Mouse (Mus musculus): ENCODE measurements around the gene Acpp. TPM values are rescaled to one million over a fixed set of nuclear protein-coding genes. Genes with fewer than 3 reads are reported as not detected.
"Not testable (repeated sequence)": the region's sequence is repeated elsewhere in the genome, so short reads cannot be mapped to it uniquely, and the experiment has no call there.

Acpp gene
- total RNA-seq (2021), result under 1 TPM; 0.26 to 0.39 TPM
- long read RNA-seq, experiment 1, partial matches to known transcripts, result 0 of 1 reads
- long read RNA-seq, experiment 1, other reads (novel, unspliced or antisense), result 1 of 1 reads
- long read RNA-seq, experiment 2, result 0 reads

- DNase-seq, result peak; percentile 6 to 13
- intact Hi-C loops (cut with DNase I), result no loop called here
These were observed at the start of gene Acpp for GRCm38 (mm10) chr9:104337183-104337931. Gene Acpp, minus strand, starts transcription at chr9:104337748.

GRCm38 (mm10) chr9:104382571-104383170 is 45.1 kb upstream of the Acpp start:
- DNase-seq, result no peak
- intact Hi-C loops (cut with DNase I), result no loop called here

- intact Hi-C loops (cut with DNase I), result loop anchor here (2.0 kb wide), 1 partner anchor 65 kb away; no protein-coding TSS in a partner anchor
- peak; percentile 3 to 16 for DNase-seq
These were observed 42.1 kb upstream of the Acpp start for GRCm38 (mm10) chr9:104379532-104380162.

GRCm38 (mm10) chr9:104375573-104375972 is 38.0 kb upstream of the Acpp start:
- no peak for DNase-seq
- intact Hi-C loops (cut with DNase I), result no loop called here

GRCm38 (mm10) chr9:104373253-104373652 is 35.7 kb upstream of the Acpp start:
- DNase-seq, result peak; percentile 13 to 52
- intact Hi-C loops (cut with DNase I), result loop anchor here (2.0 kb wide), 1 partner anchor 96 kb away; no protein-coding TSS in a partner anchor

GRCm38 (mm10) chr9:104366983-104367382 is 29.4 kb upstream of the Acpp start:
- no peak for DNase-seq
- intact Hi-C loops (cut with DNase I), result no loop called here

GRCm38 (mm10) chr9:104361951-104362350 is 24.4 kb upstream of the Acpp start:
- DNase-seq; intact Hi-C loops (cut with DNase I): not testable (repeated sequence)

GRCm38 (mm10) chr9:104361073-104361891 is 23.7 kb upstream of the Acpp start:
- no peak for DNase-seq
- intact Hi-C loops (cut with DNase I), result no loop called here

GRCm38 (mm10) chr9:104360389-104360788 is 22.8 kb upstream of the Acpp start:
- intact Hi-C loops (cut with DNase I), result no loop called here
- DNase-seq, result no peak

GRCm38 (mm10) chr9:104355521-104356270 is 18.1 kb upstream of the Acpp start:
- intact Hi-C loops (cut with DNase I), result no loop called here
- DNase-seq, result no peak

GRCm38 (mm10) chr9:104344136-104344535 is 6.6 kb upstream of the Acpp start:
- intact Hi-C loops (cut with DNase I), result no loop called here
- DNase-seq, result no peak

GRCm38 (mm10) chr9:104339483-104339882 is 1.9 kb upstream of the Acpp start:
- no peak for DNase-seq
- intact Hi-C loops (cut with DNase I), result no loop called here

- DNase-seq, result no peak
- intact Hi-C loops (cut with DNase I), result no loop called here
These were observed 1.2 kb upstream of the Acpp start for GRCm38 (mm10) chr9:104338489-104339427.

GRCm38 (mm10) chr9:104331301-104331700 is 6.2 kb downstream of the Acpp start:
- intact Hi-C loops (cut with DNase I), result no loop called here
- no peak for DNase-seq

GRCm38 (mm10) chr9:104328655-104329054 is 8.9 kb downstream of the Acpp start:
- intact Hi-C loops (cut with DNase I), result no loop called here
- DNase-seq, result no peak

GRCm38 (mm10) chr9:104321519-104321918 is 16.0 kb downstream of the Acpp start:
- no peak for DNase-seq
- intact Hi-C loops (cut with DNase I), result no loop called here

- intact Hi-C loops (cut with DNase I), result no loop called here
- no peak for DNase-seq
These were observed 21.2 kb downstream of the Acpp start for GRCm38 (mm10) chr9:104316351-104316750.

GRCm38 (mm10) chr9:104315499-104315898 is 22.0 kb downstream of the Acpp start:
- DNase-seq, result peak; percentile 5 to 38
- intact Hi-C loops (cut with DNase I), result loop anchor here (2.0 kb wide), 1 partner anchor 63 kb away; no protein-coding TSS in a partner anchor
